8 mouse cellular contexts compared by ENCODE assay signal in genomic region chr11:101657886-101658750, GRCm38 (mm10). TPM values are rescaled to one million over a fixed set of nuclear protein-coding genes. Genes with fewer than 3 reads are reported as not detected.
DNase-seq lines count a peak whose midpoint lies in the region; ATAC-seq lines count a peak whose summit lies in the region.
"Not testable (repeated sequence)": the region's sequence is repeated elsewhere in the genome, so short reads cannot be mapped to it uniquely, and the experiment has no call there.

No protein-coding gene starts in this region.

- H3K9me3 ChIP-seq in heart, embryonic 13.5 days; liver, embryonic 13.5 days (replicated peaks); stomach, embryonic 16.5 days (replicated peaks; ENCODE audit: control insufficient read depth, low read length): not testable (repeated sequence)

- DNase-seq in CD4-positive, CD25-positive, alpha-beta regulatory T cell, adult 2 months (ENCODE audit: low read depth, low spot score), result peak; percentile 91
- peak; percentile 76 for DNase-seq in fat pad, adult 2 months (ENCODE audit: extremely low read depth, low read depth, low spot score)
- DNase-seq in kidney, postnatal 10 days, result peak; percentile 89
- peak; percentile 77 for DNase-seq in liver, embryonic 13.5 days
- DNase-seq in neural tube, embryonic 10.5 days (ENCODE audit: extremely low spot score, low spot score), result peak; percentile 84

- H3K9ac ChIP-seq in heart, embryonic 13.5 days, result peak overlapping the region; percentile 86
- peak overlapping the region; percentile 66 for H3K9ac ChIP-seq in liver, embryonic 13.5 days
- peak overlapping the region; percentile 78 for H3K9ac ChIP-seq in stomach, embryonic 16.5 days (ENCODE audit: low read length)

- peak; percentile 76 for ATAC-seq in heart, embryonic 13.5 days (ENCODE audit: extremely low read depth, insufficient number of reproducible peaks, low FRiP score, low TSS enrichment)
- peak; percentile 95 for ATAC-seq in liver, embryonic 13.5 days (ENCODE audit: low read depth)
- ATAC-seq in stomach, embryonic 16.5 days (ENCODE audit: insufficient read depth, low FRiP score), result peak; percentile 91

- H3K4me2 ChIP-seq in heart, embryonic 13.5 days, result peak overlapping the region; percentile 68
- H3K4me2 ChIP-seq in liver, embryonic 13.5 days, result peak overlapping the region; percentile 50
- H3K4me2 ChIP-seq in stomach, embryonic 16.5 days (ENCODE audit: low read depth, low read length), result peak overlapping the region; percentile 46

- not testable (repeated sequence) for H3K4me1 ChIP-seq in brown adipose tissue, adult 24 weeks (ENCODE audit: control insufficient read depth, insufficient read depth, insufficient read length, low read length); stomach, embryonic 16.5 days (ENCODE audit: control insufficient read depth, insufficient read depth, low read length)
- peaks cover 10% of the 10 kb centered on the region for H3K4me1 ChIP-seq in heart, embryonic 13.5 days
- peaks cover 40% of the 10 kb centered on the region for H3K4me1 ChIP-seq in liver, embryonic 13.5 days (replicated peaks)

- not testable (repeated sequence) for H3K36me3 ChIP-seq in heart, embryonic 13.5 days; liver, embryonic 13.5 days; stomach, embryonic 16.5 days (ENCODE audit: control insufficient read depth, insufficient read depth, low read length)

- H3K4me3 ChIP-seq in brown adipose tissue, adult 24 weeks (ENCODE audit: insufficient read depth, low read depth, low read length), result peak overlapping the region; percentile 61
- H3K4me3 ChIP-seq in heart, embryonic 13.5 days, result peak overlapping the region; percentile 41
- H3K4me3 ChIP-seq in liver, embryonic 13.5 days (replicated peaks), result peak overlapping the region; percentile 31; the same call in 1 of the 2 replicates
- peak overlapping the region; percentile 17 for H3K4me3 ChIP-seq in stomach, embryonic 16.5 days (replicated peaks; ENCODE audit: low read length)

- H3K27me3 ChIP-seq in heart, embryonic 13.5 days (replicated peaks); stomach, embryonic 16.5 days (ENCODE audit: control insufficient read depth, insufficient read depth, low read length): not testable (repeated sequence)
- peaks cover 15% of the 10 kb centered on the region for H3K27me3 ChIP-seq in liver, embryonic 13.5 days

- under 1% methylated on average over 38 of the region's 40 CpGs for WGBS in heart, embryonic 13.5 days
- WGBS in liver, embryonic 13.5 days (ENCODE audit: insufficient replicate concordance), result under 1% methylated on average over 38 of the region's 40 CpGs
- under 1% methylated on average over 38 of the region's 40 CpGs for WGBS in stomach, embryonic 16.5 days

- peak overlapping the region; percentile 98 for H3K27ac ChIP-seq in brown adipose tissue, adult 24 weeks (replicated peaks; ENCODE audit: low read depth, low read length)
- peak overlapping the region; percentile 96 for H3K27ac ChIP-seq in heart, embryonic 13.5 days (replicated peaks)
- H3K27ac ChIP-seq in liver, embryonic 13.5 days, result peak overlapping the region; percentile 86
- H3K27ac ChIP-seq in stomach, embryonic 16.5 days (ENCODE audit: low read length), result peak overlapping the region; percentile 96

RNA-seq across cellular contexts. Expression of gene Arl4d, which starts 7.2 kb away (rescaled TPM):
- polyA plus RNA-seq in brown adipose tissue, adult 24 weeks (2012; ENCODE audit: insufficient read depth, insufficient read length, missing spikeins), result 3.5 and 3.8 TPM in 2 replicates
- 8.7 and 9.1 TPM in 2 replicates for polyA plus RNA-seq in heart, embryonic 13.5 days (2015; fragmentation: Nextera tagmentation; extraction: Ambion mirVana)
- 1.1 TPM in 2 replicates for polyA plus RNA-seq in liver, embryonic 13.5 days (2015; fragmentation: Nextera tagmentation; extraction: Ambion mirVana)
- 8.2 and 8.5 TPM in 2 replicates for polyA plus RNA-seq in stomach, embryonic 16.5 days (2015; fragmentation: Nextera tagmentation; extraction: Ambion mirVana)

RNA-seq across cellular contexts. Expression of gene Rdm1, which starts 31.1 kb away (rescaled TPM):
- polyA plus RNA-seq in brown adipose tissue, adult 24 weeks (2012; ENCODE audit: insufficient read depth, insufficient read length, missing spikeins), result 27.0 and 33.3 TPM in 2 replicates
- 31.8 and 37.0 TPM in 2 replicates for polyA plus RNA-seq in heart, embryonic 13.5 days (2015; fragmentation: Nextera tagmentation; extraction: Ambion mirVana)
- polyA plus RNA-seq in liver, embryonic 13.5 days (2015; fragmentation: Nextera tagmentation; extraction: Ambion mirVana), result 8.3 and 8.6 TPM in 2 replicates
- polyA plus RNA-seq in stomach, embryonic 16.5 days (2015; fragmentation: Nextera tagmentation; extraction: Ambion mirVana), result 39.6 and 40.8 TPM in 2 replicates

RNA-seq across cellular contexts. Expression of gene Gm11634, which starts 59.1 kb away (rescaled TPM):
- polyA plus RNA-seq in brown adipose tissue, adult 24 weeks (2012; ENCODE audit: insufficient read depth, insufficient read length, missing spikeins), result not detected in 2 replicates
- polyA plus RNA-seq in heart, embryonic 13.5 days (2015; fragmentation: Nextera tagmentation; extraction: Ambion mirVana), result not detected in 2 replicates
- polyA plus RNA-seq in liver, embryonic 13.5 days (2015; fragmentation: Nextera tagmentation; extraction: Ambion mirVana), result not detected in 2 replicates
- polyA plus RNA-seq in stomach, embryonic 16.5 days (2015; fragmentation: Nextera tagmentation; extraction: Ambion mirVana), result not detected in 2 replicates

Comparison
In these comparisons a context has a peak if more than half of its experiments do, and no peak if none do; other contexts are left out.
1. Peak in every context shown above with its lines: DNase-seq, ATAC-seq, H3K4me3 ChIP-seq and H3K27ac ChIP-seq.